Mouse (Mus musculus): ENCODE data around the gene Mast3.

The Mast3 gene

DNA sequence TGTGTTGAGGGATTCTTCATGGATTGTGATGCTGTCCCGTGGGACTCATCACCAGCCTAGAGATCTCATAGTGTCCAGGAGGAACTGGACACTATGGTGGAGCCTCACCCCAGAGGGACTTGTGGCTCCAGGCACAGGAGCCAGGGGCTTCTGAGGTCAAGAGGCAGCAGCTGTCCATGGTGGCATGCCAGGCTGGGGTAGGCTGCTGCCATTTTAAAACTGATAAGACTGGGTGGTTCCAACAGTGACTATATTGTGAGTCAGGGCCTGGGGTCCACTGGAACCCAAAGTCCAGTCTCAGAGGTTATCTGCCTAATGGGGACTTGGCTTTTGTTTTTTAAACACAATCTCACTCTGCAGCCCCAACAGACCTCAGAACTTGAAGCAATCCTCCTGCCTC lies 3.0 kb downstream of the Mast3 start:
- no peak for DNase-seq

DNA sequence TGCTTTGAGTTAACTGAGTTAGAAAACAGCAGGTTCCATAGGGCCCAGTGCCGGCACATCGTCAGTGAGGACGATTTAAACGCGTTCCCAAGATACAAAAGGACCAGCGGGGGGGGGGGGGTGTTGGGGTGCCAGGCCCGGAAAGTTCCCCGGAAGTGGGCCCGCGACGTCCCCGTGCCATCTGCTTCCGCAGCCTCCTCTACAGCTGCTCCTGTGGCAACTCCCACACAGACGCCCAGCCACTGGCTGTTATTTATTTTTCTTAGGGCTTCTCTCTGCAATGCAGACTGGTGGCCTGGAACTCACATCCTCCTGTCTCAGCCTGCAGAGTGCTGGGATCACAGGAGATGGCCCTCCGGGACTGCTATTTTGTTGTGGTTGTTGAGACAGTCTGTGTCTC lies 3.7 kb downstream of the Mast3 start:
- DNase-seq: peak; percentile 89

DNA sequence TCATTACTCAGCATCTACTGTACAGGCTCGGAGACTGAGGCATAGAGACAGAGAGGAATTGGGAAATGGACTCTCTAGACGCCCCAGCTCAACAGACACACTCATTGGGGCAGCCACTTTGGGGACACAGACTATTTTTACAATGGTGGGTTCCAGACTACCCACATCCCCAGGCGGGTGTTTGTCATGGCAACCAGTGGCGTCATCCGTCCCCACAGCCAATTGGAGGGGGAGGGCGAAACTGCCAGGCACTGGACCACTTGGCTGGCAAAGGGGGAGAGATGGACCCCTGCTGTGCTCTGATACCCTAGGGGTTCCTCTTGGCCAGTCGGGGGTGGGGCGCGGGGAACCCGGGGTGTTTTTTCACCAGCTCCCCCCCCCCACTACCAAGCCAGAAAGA lies 4.2 kb downstream of the Mast3 start:
- DNase-seq: peak; percentile 72

DNA sequence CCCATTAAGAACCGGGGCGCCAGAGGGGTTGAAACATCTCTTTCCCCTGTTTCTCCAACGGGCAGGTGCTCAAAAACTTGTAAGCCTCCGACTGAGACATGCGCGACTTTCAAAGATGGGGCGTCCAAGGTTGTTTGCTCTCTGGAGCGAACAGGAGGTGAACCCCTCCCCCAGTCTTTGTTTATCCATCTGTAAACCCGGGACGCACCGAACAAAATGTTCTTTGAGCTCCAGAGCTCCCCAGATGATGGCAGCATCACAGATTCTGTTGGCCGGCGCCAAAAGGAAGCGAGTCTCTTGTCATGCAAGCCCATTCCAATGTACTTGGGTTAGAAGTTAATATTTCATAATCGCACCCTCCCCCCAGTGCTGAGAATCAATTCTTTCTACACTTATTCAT lies 6.6 kb downstream of the Mast3 start:
- peak; percentile 89 for DNase-seq

DNA sequence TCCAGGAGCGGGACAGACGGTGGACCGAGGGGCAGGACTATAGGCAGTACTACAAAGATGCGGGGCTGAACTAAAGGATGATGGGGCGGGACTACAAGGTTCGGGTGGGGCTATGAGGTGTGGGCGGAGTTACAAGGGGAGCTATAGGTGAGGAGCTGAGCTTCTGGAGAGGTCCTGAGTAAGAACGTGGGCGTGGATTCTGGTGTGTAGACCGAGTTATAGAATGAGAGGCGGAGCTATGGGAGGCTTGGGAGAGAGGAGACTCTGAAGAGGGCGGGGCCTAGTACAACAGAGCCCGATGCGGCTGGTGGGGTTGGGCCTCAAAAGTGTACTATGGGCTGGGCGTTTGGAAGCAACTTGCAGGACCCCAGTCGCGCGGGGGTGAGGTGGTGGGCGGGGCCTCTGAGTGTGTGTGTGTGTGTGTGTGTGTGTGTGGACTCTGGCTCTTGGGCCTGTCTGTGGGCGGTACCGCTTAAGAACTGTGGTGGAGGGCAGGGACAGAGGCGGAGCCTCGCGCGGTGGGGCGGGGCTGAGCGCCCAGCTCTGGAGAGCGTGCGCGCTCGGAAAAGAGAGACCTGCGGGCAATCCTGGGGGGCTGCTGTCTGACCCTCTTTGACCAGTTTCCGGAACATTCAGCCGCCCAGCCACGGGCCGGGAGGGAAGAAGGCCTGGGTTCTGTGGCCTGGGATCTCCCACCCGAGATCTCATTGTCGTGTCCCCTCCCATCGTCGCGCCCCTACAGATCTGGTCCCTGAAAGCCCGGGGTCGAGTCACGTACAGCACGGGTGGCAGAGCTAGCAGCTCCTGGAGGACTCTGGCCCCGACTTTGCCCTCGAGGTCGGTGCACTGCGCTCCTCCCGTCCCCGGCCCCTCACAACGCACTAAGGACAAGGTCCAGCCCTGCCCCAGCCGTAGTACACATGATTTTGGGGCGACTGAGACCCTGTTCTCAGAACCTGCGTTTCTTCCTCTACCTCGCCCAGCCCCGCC lies 7.5 kb downstream of the Mast3 start:
- DNase-seq: peak; percentile 96

DNA sequence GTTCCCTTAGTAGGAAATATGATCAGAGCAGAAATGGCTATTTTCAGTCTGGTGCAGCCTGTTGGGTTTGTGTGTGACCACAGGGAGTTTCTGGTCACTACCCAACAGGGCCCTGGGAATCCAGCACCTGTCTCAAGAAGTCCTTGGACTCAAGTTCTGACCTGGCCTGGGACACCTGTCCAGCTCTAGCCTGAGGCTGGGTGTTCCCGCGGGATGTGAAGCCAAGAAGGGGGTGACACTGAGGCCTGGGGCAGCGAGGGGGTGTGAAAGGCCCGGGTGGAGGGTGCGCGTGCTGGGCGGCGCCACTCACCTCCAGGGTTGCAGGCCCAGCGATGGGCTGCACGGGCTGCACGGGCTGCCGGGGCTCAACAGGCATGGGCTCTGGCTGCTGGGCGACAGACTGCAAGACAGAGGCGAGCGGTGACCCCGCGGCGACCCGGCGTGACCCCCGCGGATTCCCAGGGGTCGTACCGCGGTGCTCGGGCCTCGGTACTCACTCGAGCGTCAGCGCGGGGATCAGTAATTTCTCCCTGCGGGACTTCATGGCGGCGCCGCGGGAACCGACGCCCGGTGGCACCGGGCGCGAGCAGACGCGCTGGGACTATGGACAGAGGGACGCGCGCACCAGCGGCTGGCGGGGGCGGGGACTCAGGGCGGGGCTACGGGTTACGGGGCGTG lies 8.3 kb downstream of the Mast3 start:
- DNase-seq: no peak

DNA sequence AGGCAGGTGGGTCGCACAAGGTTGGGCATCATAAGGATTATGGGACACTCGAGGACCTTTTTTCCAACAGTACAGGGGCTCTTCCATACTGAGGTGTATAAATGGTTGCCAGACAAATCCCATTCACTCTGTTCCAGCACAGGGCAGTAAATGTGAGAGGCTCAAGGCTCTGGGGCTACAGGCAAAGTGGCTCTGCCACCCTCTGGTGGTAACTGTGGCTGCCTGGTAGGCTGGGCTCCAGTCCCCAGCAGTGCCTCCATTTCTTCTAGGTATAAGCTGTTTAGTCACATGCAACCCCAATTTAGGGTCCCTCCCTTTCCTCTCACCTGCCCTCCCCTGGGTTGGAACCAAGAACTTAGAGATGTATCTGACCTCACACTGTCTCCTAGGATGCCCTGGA lies 9.5 kb downstream of the Mast3 start:
- no peak for DNase-seq

DNA sequence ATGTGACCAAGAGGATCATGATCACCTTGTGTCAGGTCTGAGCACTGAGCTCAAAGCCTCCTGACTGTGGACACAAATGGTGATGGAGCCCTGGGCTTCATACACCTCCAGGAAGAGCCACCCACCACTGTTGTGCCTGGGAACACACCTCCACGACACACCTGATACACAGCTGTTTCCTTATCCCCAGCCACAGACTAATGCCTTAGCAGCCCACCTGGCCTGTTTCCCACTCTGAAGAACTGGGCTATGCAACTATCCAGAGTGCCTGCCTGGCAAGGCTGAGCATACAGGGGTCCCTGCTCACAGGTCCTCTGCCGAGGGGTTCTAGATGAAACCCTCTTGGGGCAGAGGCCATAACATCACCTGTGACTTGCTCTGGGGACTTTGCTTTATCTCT lies 10.6 kb downstream of the Mast3 start:
- no peak for DNase-seq

DNA sequence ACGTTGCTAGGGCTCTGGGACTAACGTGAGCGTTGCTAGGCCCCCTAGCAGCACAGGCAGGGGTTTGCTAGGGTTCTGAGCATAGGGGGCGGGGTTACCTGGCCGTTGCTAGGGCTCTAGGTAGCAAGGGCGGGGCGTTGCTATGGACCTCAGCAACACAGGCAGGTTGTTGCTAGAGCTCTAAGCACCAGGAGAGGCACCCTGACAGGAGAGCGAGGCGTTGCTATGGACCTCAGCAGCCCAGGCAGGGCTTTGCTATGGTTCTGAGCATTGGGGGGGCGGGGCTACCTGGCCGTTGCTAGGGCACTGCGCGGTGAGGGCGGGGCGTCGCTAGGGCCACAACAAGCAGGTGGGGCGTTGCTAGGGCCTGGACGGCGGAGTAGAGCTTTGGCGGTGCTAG lies 12.2 kb downstream of the Mast3 start:
- no peak for DNase-seq

DNA sequence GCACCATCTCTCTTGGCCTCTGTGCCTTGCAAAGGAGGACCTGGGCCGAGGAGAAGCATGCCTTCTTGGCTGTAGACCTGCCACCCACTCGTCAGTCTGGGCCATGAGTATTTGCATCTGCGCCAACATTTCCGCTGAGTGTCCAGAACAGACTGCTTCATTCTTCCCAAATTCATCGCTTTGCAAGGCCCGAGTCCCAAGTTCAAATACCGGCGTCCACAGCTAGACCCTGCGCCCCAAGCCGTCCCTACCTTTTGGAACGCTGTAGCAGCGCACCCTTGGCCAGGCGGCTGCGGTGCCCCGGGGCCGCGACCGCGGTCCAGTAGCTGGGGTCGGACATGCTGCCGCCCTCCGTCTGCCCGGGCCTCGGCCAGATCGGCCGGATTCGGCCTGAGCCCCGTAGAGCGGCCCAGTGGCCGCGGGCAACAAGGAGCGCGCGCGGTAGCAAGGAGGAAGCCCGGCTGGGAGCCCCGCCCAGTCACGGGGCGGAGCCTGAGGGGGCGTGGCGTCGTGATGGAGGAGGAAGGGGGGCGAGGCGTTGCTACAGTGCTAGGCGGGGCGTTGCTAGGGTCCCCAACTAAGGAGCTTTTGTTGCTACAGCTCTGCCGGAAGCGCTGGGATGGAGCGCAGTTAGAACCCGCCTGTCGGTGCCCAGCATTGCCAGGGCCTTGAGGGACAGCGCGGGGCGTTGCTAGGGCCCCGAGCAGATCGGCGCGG lies 12.7 kb downstream of the Mast3 start:
- DNase-seq: peak; percentile 98

DNA sequence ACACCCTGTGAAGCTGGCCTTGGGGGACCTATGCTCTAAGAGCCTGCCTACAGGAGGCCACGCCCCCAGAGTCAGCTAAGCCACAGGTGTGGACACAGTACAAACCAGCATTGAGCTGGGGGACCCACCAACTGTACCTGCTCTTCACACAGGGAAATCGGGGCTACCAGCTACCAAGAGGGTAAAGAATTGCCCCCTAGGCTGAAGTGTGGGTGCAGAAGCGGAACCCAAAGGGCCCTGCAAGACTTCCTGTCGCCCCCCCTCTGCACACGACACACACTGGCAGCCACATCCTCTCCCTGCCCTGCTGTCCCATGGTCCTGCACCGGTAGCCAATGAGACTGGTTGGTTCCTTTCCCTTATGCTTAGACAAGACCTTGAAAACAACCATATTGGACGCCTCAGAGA lies 13.6 kb downstream of the Mast3 start:
- peak; percentile 80 for DNase-seq

DNA sequence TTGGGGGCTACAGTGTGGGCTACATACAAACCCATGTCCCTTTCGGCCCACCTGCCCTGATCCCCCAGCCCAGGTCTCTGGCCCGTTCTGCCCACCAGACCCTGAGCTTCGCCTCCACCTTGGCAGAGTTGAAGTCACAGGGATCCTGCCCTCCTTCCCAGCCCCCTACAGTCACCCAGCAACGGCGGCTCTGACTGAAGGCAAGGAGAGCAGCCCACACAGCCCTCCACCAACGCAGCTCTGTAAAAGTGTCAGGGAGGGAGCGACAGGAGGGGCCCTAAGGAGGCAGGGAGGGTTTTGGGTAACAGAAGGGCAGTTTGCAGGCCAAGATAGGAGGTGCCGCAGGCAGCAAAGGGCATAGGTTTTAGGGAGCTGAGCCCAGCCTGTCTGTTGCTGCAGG lies 14.0 kb downstream of the Mast3 start:
- no peak for DNase-seq

DNA sequence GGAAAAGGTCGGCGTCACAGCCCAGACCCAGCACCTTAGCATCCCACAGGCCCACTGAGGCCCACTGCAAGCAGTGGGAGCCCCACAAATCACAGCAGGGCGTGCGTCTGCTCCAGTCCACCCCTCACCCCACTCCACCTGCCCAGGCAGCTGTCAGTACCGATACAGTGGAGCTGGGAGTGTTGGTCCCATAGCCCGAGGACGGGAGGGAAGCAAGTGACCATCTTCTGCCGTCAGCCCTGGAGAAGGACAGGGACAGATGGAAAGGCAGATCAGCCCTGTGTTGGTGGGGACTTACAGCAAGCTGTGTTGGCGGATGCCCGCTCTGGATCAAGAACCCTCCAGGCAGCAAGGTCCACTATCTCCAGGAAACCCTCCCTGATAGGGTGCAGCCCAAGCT lies 15.8 kb downstream of the Mast3 start:
- DNase-seq: no peak

DNA sequence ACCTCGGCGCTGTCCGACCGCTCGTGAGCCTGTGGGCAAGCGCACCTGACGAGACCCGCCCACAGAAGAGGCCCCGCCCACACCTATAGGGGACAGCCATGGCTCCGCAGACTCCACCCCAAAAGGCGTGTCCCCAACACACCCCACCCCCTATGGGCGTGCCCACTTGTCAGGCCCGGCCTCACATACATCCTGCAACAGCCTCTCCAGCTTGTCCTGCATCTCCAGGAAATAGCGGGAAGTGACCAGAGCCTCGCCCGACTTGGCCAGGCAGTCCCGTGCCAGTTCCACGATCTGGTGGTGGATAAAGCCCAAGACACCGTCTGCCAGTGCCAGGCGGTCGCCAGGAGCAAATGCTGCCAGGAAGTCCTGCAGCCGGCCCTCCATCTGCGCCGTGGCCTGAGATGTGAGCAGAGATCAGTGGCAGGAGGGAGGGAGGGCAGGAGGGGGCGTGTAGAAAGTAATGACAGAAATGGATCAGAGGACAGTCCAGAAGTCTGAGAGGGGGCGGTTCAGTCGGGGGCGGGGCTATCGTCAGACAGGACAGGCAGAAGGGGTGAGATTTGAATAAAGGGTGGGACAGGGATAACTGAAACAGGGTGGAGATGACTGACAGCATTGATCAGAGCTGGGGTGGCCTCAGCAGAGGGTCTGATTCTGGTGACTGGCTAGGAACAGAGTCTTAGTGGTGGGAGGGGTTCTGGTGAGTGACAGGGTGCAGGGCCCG lies 16.8 kb downstream of the Mast3 start:
- DNase-seq: no peak

DNA sequence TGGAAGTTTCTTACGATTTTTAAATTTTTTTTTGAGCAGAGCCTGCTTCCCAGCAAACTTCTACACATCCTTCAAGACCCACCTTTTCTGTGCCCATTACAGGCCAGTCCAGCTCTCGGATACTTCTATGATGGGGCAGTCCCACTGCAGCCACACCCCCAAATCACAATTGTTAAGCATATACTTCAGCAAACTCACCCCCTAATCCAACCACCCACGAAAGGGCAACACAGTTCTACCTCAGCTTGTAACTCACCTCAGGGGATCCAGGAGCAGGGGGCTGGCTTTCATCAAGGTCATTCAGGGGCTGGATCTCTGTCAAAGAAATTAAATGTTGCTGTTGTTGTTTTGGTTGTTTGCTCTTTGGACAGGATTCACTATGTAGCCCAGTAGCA lies 17.8 kb downstream of the Mast3 start:
- no peak for DNase-seq

DNA sequence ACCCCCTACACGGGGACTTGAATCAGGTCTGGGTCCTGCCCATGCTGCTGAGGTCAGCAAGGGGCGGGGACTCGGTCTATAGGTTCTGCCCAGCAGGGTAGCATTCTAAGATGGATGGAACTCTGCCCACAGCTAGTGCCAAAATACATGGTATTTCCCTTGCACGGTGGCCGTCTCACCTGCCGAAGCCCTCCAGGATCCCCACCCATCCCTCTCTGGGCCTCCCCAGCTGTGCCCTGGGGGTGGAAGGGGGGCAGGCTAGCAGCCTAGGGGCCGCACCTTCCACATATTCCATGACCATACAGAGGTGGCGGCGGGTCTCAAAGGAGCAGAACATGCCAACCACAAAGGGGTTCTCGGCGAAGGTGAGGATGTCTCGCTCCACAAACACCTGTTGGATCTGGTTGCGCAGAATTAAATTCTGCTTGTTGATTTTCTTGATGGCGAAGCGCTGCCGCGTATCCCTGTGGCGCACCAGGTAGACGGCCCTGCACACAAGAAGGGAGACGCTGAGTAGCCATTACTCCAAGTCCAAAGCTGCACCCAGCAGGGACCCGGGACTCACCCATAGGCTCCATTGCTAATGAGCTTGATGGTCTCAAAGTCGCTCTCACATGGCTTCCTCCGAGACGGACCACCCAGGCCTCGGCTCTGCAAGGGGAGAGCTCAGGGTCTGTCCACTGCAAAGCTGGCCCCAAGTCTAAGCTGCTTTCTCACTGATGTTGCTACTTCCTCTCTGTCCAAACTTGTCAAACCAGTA lies 18.4 kb downstream of the Mast3 start:
- no peak for DNase-seq

DNA sequence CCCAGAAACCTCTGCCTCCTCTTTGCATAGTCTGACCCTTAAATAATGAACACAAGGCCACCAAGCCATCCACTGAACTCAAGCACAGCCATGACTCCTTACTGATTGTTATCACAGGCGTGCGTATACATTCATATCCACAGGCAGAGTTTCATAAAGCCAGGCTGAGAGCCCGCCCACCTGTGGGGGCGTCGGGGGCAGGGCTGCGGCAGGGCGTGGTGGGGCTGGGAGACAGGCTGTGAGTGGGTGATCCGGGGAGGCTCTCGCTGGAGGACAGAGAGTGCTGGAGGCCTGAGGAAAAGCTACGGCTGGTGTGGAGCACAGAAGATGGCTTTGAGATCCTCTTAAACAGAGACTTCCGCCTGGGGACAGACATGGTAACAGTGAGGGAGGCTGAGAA lies 24.8 kb downstream of the Mast3 start:
- no peak for DNase-seq

DNA sequence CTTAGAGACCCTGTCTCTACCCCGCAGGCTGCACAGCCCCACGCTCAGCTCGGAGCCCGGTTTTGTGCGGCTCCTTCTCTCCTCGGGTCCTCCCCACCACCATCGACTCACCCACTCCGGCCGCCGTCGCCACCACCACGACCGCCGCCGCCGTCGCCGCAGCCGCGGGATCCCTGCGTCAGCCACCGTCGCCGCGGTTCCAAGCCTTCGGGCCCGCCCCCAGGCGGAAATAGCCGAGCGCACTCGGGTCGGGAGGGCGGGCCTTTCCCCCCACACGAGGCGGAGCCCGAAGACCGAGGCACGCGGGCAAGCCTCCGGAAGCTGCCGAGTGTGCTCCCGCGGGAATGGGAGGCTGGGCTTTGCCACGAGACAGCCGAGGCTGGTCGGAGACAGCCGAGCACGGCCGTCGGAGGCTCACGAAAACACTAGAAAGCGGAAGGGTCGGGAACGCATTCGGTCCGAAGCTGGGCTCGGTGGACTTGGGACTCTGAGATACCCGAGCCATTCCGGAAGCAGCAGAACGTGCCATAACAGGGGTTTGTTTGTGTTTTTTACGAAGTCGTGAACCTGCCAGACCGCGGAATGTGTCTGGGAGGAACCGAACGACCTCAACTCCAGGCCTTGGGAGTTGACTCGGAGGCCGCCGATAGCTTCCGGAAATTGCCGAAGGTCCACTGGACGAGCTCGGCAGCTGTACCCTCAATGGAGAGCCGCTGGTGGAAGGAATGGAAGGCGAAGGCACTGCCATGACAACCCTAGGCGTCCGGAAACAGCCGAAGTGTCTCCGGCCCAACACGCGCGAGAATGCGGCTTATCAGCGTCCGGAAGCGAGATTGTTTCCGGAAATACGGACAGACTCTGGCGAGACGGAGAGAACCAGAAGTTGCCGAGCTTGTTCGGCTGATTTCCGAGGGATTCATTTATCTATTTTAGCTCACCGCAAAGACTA lies 28.1 kb downstream of the Mast3 start, which contains the start of gene Pik3r2:
Gene Pik3r2 (minus strand): TSS at position 218 of the 949 bp plus-strand sequence.
- peak; percentile 97 for DNase-seq

DNA sequence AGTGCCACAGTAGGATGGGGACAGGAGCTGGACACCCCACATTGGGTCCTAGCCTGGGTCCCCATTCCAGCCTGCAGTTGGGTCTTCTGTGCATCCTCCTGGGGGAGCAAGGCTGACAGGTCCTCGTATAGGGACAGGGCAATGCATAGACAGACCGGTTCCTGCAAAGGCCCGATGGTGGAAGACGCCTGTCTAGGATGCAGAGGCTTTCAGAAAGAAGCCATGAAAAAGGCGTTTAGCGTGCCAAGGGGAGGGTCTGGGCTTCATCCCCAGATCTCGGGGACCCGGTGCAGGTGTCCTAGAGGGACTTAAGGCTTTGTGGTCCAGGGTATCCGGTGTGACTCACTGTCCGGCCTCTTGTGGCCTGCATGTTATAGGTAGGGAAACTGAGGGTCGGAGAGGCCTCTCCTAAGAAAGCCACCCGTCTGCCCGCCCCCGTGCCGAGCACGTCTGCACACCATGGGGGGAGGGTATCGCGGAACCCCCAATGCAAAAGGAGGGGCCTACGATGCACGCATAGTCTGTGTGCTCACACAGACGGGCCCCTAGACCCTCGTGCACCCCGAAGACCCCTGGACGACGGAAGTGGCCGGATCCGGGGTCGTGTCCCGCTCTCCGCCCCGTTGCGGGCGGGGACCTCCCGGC lies 28.9 kb downstream of the Mast3 start:
- DNase-seq: no peak

DNA sequence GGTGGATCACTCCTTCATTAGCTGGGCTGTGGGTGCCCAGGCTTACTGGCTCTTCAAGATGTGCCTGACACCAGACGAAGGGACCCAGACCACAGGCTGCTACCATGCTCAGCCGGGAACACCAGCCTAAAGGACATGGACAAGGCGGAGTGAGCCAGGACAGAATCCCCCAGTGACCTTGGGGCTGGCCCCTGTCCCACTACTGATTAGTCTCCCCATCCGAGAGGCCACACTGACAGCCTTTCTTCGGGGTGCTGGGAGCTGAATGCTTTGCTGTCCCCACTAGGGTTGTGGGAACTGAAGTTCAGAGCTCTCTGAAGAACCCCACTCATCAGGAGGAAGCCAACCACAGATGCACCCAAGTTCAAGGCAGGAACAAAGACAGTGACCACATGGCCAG lies 29.6 kb downstream of the Mast3 start:
- DNase-seq: no peak
